Mouse (Mus musculus) brain, embryonic 14.5 days (tissue): Measurements from ENCODE around the gene Ifnar2.

Experiments
- CTCF ChIP-seq: fragments of 200-500 bp; IDR thresholded peaks from 2 replicates; pipeline ENCODE4 v1.5.1; 2012; ENCODE audit warnings: inconsistent platforms, mild to moderate bottlenecking, moderate library complexity, borderline replicate concordance; ENCODE audit not compliant: insufficient read depth, insufficient read length; ENCODE audit errors: extremely low read depth
- POLR2A ChIP-seq: fragments of 200-500 bp; IDR thresholded peaks from 2 replicates; pipeline ENCODE4 v1.6.1; 2012; ENCODE audit warnings: mild to moderate bottlenecking, inconsistent platforms, borderline replicate concordance; ENCODE audit not compliant: poor library complexity, insufficient read depth, insufficient read length, severe bottlenecking; ENCODE audit errors: extremely low read depth

DNA sequence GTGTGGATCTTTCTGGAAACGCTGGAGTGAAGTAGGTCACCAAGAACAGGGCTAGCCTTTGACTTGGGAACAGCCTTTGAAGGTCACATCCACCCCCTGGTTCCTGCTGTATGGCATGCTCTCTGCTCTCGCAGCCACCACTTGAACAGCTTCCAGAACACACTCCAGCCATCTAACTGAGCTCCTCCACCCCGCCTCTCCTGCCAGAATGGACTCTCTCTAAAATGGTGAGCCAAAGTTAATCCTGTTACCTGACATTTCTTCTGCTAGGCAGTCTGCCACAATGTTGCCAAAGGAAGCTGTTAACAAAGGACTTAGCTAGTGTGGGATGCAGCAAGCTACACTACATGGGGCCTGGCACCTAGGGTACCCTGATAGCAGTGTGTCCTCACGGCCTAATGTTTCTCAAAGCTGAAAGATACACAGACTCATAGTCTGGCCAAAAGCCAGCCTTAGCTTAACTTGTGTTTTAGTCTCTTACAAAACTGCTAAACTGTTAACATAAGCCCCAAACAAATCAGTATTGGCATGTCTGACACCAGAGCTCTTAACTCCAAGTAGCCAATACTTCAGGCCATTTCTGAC lies 22.3 kb downstream of the Ifnar2 start:
- no peak for TF ChIP-seq CTCF
- TF ChIP-seq POLR2A: no peak
